Mouse (Mus musculus) left cerebral cortex, adult 11 months (tissue): Measurements from ENCODE around the gene Fam228b.
"Not testable (repeated sequence)": the region's sequence is repeated elsewhere in the genome, so short reads cannot be mapped to it uniquely, and the experiment has no call there.

ENCODE experiments used
- DNase-seq: peaks from one replicate; pipeline ENCODE4 v3.0.0; 2022; ENCODE audit warnings: low spot score

Gene Fam228b

GRCm38 (mm10) chr12:4768492-4769332, at the start of gene Fam228b, which contains the start of gene Pfn4:
TSS of gene Fam228b (minus strand) at chr12:4769267.
TSS of gene Pfn4 (plus strand) at chr12:4769022.
- DNase-seq: peak; percentile 94

GRCm38 (mm10) chr12:4817361-4818101, 48.5 kb upstream of the Fam228b start, which contains the start of gene Sf3b6:
TSS of gene Sf3b6 (plus strand) at chr12:4817544.
- peak; percentile 96 for DNase-seq

- no peak for DNase-seq
Measured at GRCm38 (mm10) chr12:4816680-4817360, 47.8 kb upstream of the Fam228b start.

DNA sequence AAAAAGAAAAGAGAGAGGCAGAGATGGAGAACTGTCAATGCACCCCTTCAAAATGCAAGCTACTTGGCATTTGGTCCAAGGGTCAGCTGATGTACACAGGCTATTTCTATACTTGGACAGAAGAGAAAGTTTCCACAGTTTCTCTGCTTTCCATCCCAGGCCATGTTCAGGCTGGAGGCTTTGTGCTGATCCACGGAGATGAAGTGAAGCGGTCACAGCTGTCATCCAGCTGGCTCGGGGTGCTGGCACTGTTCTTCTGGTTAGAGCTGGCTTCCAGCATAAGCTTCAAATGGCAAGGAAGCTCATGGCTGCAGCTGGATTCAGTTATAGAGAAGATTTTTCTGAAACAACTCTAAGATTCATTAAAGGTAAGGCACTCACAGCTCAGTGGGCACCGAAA, 44.6 kb upstream of the Fam228b start:
- no peak for DNase-seq

DNA sequence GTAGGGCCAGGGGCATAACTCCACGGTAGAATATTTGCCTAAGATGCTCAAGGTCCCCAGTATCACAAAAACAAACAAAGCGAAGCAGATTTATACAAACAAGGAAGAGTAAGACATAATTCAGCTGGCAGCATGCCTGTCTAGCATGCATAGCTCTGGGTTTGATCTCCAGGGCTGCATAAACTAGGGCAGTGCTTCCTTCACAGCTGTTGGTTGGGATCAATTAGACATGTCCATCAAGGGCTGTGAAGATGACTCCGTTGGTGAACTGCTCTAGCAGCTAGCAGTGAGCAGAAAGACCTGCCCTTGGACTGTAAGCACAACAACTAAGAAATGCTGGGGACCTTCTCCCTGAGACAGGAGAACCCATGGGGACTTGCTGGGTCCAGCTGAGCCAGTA, 42.6 kb upstream of the Fam228b start:
- no peak for DNase-seq

DNA sequence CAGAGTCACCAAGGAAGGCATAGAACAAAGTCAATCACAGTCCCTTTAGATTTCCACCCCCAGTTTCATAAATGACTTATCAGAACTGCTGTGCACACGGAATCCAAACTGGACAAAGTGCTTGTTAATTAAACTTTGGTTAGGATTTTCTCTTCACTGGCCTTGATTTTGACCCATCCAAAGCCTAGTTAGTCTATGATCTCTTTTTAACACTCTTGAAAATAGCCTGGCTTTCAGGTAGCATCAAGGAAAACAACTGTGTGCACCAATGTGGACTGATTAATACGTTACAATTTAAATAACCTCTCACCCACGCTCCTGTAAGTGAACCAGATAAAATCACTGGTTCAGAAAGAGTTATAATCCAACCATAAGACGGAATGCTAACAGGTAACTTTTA, 42.0 kb upstream of the Fam228b start:
- no peak for DNase-seq

GRCm38 (mm10) chr12:4797471-4797870, 28.4 kb upstream of the Fam228b start:
- DNase-seq: not testable (repeated sequence)

DNA sequence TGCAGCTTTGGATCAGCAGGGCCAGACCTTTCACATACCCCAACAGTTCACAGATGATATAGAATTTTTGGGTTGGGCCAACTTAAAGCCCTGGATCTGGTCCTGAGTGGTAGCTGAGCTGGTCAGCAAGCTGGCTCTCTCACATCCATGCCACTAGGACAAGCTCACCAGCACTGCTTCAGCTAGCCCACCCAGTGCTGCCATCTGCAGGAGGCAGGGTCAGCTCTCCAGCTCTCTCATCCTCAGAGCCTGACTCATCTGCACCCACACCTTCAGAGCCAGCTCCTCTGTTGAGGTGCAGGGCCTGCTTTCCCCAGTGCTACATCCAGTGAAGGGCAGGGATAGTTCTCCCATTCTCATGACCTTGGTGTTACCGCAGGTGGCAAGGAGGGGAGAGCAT, 24.7 kb upstream of the Fam228b start:
- no peak for DNase-seq

- not testable (repeated sequence) for DNase-seq
Measured at GRCm38 (mm10) chr12:4788128-4788527, 19.1 kb upstream of the Fam228b start.

DNA sequence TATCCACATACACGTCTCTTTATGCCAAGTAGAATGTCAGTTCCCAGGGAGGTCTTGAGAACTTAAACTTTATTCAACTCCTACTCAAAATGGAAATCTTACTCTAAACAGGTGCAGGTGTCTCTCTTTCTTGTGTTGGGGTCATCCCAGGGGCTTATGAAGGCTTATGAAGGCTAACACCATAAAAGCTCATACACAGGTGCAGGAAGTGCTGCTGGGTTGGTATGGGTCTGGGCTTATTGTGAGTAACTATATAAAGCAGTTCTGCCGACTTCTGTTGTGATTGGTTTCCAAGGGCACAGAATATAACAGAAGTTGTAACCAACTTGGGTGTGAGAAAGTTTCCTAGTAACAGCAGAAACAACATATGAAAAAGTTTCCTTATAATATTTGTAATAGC, 15.4 kb upstream of the Fam228b start:
- no peak for DNase-seq

GRCm38 (mm10) chr12:4783598-4783997, 14.5 kb upstream of the Fam228b start:
- no peak for DNase-seq

- DNase-seq: not testable (repeated sequence)
Measured at GRCm38 (mm10) chr12:4781725-4782404, 12.8 kb upstream of the Fam228b start.

DNA sequence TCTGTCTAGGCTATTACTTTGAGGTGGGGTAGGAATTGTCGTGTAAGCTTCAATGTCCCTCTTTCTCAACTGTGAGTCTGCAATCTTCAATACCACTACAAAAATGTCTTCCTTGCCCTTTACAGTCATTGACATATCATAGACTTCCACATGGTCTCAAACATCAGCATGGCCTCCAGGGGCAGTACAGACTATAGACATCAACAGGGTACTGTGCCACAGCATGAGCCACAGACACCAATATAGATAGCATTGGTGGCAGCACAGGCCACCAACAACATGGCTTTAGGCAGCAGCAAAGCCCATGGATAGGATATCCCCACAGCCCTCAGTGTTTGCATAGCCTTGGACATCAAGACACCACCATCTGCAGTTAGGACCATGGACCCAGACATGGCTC, 12.2 kb upstream of the Fam228b start:
- DNase-seq: no peak

GRCm38 (mm10) chr12:4780245-4780644, 11.2 kb upstream of the Fam228b start:
- DNase-seq: no peak

DNA sequence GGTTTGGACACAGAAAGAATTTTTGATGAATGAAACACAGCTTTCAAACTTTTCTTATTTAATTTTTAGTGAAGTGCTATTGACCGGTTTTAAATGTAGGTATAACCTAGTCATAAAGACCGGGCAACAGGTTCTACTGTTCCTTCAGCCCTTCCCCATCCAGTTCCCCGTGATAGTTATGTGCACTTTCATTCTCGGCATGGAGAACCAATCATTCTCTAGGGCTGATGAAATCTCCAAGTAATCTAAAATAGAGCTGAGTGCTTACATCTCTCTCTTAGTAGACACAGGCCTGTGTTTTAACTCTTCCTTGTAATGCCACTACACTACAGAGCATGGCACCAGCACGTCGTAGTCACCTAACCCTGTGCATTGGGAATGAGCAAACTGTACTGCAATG, 8.7 kb upstream of the Fam228b start:
- no peak for DNase-seq

DNA sequence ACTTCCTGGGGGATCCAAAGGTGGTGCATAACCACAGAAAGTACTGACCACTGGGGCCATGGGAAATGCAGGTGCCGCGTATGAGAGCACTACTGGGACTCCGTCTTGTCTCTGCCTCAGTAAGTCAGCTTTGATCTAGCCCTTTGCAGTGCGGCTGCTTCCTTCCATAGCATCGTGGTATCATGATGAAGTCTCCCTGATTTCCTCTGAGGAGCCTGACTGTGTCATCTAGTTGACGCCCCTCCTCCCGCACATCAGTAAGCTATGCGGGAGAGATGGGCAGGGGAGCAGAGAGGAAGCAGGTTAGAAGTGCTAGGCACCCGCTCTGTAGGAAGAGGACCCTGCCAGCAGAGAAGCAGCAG, 6.5 kb upstream of the Fam228b start:
- no peak for DNase-seq

DNA sequence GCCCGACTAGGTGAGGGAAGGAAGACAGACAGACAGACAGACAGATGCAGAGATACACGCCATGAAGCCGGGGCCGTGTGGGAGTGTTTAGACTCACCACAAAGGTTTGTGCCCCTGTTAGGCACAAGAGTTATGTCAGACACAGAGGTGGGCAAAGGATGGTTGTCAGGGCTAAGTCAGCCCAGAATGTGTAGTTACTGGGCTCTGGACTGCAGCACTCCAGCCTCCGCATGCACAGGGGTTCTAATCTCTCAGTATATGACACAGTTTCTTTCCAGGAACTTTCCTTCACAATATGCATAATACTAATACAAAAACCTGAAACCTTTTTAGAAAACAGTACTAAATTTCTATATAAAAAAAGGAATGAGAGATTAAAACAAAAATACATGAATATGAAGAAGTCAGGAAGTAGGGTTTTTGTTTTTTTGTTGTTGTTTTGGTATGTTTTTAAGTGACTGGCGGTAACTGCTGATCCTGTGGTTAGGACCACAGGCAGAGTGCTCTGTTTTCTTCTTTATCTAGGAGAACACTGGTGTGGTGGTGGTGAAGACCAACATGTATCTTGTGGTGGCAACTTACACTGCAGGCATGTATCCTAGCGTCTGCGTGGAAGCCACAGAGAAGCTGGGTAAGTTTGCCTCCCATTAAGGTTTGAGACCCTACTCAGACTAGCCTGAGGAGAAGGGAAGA, 6.0 kb upstream of the Fam228b start:
- no peak for DNase-seq

DNA sequence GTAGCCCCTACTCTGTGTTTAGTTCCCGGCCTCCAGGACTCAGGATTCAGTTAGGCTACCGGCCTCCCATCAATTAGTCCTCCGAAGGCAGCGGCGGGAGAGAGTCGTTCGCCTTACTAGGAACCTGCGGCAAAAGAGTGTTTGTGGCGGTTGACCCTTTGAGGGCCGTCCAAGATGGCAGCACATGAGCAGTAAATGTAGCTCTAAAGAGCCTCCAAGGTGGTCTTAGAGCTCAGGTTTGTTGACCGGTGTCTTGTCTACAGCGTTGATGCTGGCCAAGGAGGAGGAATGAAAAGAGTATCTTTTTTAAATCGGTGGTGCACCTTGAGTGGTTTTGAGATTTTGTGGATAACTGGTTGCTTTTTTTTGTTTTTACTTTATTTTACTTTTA, 261 bp upstream of the Fam228b start:
- no peak for DNase-seq

DNA sequence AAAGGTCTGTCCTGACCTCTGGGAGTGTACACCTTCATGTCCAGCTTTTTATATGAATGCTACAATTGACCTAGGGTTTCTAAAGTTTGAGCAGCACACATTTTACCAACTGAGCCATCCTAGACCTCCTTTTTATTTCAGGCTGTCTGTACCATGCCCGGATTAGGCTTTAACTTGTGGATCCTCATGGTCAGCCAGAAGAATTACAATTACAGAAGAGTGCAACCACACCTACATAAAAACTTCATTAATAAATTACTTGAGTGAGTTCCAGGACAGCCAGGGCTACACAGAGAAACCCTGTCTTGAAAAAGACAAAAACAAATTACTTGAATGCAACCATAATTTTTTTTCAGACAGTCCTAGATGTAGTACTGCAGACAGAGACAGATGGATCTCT, 12.0 kb downstream of the Fam228b start:
- no peak for DNase-seq

DNA sequence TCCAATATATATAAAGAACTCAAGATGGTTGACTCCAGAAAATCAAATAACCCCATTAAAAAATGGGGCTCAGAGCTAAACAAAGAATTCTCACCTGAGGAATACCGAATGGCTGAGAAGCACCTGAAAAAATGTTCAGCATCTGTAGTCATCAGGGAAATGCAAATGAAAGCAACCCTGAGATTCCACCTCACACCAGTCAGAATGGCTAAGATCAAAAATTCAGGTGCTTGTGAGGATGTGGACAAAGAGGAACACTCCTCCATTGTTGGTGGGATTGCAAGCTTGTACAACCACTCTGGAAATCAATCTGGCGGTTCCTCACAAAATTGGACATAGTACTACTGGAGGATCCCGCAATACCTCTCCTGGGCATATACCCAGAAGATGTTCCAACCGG, 14.6 kb downstream of the Fam228b start:
- not testable (repeated sequence) for DNase-seq

DNA sequence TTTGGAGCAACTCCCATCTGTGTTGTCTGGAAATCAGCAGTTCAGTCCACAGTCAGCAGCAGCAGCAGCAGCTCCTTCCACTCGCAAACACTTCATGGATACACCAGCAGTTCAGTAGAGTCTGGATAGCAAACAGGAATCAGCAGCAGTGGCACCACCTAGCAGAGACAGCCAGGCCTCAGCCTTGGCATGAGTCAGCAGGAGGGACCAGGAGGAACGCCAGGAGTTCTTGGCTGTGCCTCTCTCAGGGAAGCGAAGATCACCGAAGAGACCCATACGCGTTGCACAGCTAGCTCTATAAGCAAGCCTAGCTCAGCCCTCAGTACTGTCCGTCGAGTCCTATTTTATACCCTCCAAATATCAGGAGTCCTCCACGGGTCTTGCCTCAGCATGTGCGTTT, 24.6 kb downstream of the Fam228b start:
- no peak for DNase-seq

DNA sequence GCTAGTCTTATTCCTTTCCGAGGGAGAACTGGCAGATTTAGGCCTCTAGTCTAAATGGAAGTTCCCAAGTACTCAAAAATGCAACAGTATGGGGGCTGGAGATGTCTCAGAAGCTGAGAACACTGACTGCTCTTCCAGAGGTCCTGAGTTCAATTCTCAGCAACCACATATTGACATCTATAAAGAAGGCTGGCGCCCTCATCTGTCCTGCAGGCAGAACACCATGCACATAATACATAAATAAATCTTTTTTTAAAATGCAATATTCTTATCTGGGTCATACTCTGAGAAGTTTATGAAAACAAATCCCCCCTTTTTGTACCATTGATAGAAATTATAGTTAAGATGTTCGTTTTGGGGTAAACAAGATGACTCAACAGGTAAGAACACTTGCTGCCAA, 26.9 kb downstream of the Fam228b start:
- no peak for DNase-seq
